Mouse (Mus musculus) fat pad, adult 2 months (tissue): Measurements from ENCODE around the gene Vdac1.
A peak's percentile ranks its signal among the peaks of the same experiment; 100 is the strongest.
"Not testable (repeated sequence)": the region's sequence is repeated elsewhere in the genome, so short reads cannot be mapped to it uniquely, and the experiment has no call there.

ENCODE experiments used
- DNase-seq: peaks from one replicate; pipeline ENCODE4 v3.0.0-alpha.2; 2011; ENCODE audit warnings: low read depth, low spot score; ENCODE audit errors: extremely low read depth

Gene Vdac1

DNA sequence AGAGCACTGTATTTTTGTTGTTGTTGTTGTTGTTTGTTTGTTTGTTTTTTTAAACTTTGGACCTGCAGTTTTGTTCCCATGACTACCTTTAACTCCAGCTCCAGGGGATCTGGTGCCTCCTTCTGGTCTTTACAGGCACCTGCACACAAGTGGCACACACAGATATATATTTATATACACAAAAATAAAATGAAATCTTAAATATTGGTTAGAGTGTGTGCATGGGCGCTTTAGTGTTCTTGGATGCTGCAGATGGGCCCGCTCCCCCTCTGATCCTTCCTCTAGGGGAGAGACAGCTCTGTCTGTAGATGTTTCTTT, 9.4 kb downstream of the Vdac1 start:
- no peak for DNase-seq

DNA sequence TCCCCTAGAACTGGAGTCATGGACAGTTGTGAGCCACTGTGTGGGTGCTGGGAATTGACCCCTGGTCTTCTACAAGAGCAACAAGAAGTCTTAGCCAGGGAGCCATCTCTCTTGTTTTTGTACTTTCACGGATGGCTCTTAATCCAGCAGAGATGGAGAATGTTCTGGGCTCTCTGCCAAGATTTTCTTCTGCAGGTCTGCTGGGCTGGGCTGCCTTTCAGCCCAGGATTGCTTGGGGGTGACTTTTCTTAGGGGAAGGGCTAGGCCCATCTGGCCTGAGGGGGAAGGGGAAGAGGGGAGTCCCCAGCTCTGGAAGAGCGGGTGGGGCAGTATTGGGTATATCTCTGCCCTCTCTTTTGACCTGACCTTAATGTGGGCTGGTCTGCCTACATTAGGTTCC, 9.9 kb downstream of the Vdac1 start:
- DNase-seq = no peak

DNA sequence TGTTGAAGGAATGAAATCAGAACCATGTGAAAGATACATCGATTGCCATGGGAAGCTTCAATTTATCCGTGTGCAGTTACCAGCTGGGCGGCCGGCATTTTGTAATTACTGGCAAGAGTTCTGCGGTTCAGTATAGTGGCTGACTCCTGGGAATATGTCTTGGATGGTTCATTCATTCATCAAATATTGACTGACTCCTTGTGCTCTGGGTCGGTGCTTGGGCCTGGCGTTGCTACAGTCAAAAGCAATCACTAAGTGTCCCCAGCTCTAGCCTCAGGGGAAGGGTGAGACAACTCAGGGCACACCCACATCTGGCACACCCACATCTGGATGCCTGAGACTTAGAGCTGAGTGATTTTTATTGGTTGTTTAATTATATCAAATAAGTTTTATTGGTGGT, 13.2 kb downstream of the Vdac1 start:
- no peak for DNase-seq

DNA sequence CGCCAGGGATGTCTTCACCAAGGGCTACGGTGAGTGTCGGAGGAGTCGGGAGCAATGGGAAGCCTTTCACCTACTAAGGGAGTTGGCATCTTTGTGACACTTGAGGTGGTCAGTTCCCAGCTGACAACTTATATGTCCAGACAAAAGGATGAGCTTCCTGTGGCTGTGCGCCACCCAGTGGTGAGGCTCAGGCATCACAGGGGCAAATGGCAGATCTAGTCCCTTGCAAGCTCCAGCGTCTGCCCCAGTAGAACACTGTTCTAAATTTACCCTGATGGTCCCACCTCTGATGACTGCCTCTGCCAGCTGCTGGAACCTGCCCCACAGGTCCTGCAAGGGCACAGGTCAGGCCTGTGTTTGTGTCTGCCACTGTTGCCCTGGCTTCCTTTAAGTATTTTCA, 13.7 kb downstream of the Vdac1 start:
- DNase-seq = no peak

DNA sequence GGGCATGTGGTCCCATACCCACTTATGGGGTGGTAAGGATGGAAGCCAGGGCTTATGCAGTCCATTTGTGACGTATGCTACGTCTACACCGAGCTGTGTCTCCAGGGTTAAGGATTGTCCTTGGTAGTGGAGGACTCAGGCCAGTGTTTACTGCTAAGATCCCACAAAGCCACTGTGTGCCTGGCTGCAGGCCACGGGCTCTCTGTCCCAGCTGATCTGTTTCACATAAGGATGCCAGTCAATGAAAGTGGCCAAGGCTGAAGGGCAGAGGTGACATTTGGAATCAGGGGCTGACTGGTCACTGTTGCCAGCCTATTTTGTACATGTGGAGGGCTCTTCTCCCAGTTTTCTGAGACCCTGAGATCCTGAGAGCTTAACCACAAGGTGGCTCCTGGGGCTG, 16.9 kb downstream of the Vdac1 start:
- no peak for DNase-seq

DNA sequence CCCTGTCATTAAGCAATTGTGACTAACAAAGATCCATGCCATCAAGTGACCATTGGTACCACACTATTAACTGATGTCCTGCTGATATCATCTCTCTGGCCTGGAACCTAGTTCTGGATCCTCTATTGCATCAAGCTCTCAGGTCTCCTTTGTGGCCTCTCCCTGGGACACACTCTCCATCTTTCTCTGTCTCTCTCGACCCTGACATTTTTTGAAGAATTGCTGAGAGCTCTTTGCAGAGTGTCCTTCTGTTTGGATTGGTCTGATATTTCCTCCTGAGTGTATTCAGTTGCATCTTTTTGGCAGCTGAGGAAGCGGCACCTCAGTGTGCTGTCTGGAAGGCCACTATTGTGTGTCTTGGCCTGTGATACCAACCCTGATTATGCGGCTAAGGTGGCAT, 18.6 kb downstream of the Vdac1 start:
- DNase-seq = no peak

DNA sequence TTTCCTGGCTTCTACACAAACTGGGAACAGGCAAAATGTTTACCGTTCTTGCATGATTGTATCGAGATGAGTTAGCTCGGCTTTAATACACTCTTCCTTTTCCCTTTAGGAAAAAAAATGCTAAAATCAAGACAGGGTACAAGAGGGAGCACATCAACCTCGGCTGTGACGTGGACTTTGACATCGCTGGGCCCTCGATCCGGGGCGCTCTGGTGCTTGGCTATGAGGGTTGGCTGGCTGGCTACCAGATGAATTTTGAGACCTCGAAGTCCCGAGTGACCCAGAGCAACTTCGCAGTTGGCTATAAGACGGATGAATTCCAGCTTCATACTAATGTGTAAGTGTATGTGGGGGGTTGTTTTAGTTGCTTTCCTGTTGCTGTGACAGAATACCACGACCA, 23.1 kb downstream of the Vdac1 start:
- no peak for DNase-seq

DNA sequence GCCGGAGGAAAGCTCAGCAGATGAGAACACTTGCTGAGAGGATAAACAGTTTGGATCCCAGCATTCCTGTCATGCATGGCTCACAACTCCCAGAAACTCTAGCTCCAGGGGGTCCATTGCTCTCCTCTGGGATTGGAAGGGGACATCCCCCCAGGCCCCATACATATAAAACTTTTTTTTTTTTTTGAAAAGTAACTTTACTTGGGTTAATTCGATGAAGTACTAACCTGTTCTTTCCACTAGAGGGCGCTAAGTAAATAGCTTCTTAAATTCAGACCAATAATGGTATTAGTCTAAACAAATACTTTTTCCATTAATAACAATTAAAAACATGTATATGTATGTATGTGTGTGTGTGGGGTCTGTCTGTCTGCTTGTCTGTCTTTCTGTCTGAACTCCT, 24.0 kb downstream of the Vdac1 start:
- DNase-seq = no peak

DNA sequence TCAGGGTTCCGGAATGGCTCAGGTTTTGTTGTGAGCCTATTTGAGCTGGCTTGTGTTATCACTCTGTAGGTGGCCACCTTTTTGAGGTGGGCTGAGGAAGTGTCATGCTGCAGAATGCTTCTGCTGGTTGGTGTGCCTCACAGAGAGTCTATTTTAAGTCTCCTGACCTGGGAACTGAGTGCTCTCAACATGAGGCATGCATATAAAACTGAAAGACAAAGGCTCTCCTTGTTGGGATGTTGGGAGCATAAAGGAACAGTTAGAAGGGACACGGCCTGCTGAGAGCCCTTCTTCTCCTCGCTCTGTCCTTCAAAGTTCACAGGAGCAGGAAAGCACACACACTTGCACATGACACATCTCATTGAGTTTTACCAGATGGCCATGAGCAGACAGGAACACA, 26.2 kb downstream of the Vdac1 start:
- DNase-seq = no peak

DNA sequence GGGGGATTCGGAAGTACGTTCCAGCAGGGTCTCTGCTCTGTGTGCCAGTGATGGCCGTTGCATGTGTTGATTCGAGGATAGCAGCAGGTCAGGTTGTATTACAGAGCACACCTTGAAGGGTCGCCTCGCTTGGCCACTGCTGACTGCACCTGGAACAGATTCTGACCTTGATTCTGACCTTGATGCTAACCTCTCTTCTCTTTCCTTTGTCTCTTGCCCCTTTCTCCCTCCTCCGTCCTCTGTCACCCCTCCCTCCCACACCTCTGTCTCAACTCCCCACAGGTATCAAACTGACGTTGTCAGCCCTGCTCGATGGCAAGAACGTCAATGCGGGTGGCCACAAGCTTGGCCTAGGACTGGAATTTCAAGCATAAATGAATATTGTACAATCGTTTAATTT, 27.5 kb downstream of the Vdac1 start:
- no peak for DNase-seq

DNA sequence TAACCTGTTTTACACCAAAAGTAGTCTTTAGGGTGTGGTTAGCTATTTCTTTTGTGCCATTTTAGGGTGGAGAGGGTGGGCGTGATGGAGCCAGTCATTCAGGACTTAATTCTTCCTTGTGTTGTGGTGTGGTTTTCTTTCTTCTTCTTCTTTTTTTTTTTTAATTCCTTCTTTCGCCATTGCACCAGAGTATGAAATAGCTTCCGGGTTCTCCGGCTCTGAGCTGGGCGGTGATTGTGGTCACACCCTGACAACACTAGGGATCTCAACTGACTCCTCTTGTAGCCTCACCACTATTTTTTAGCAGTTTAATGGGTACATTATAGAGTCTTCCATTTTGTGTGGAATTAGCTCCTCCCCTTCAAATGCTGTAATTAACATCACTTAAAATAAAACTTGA, 28.3 kb downstream of the Vdac1 start:
- DNase-seq = not testable (repeated sequence)

DNA sequence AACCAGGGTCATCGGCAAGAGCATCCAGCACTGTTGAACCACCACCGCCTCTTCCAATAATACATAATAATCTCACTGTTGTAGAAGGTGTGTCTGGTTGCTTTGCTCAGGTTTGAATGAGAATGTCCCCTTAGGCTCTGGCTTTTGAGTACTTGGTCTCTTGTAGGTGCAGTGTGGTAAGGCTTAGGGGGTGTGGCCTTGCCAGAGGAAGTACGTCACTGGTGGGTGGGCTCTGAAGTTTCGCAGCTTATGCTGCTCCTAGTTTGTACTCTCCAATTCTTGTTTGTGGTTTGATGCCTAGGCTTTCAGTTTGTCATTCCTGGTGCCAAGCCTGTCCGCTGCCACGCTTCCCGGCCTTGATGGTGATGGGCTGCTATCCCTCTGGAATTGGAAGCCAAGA, 29.3 kb downstream of the Vdac1 start:
- DNase-seq = no peak

DNA sequence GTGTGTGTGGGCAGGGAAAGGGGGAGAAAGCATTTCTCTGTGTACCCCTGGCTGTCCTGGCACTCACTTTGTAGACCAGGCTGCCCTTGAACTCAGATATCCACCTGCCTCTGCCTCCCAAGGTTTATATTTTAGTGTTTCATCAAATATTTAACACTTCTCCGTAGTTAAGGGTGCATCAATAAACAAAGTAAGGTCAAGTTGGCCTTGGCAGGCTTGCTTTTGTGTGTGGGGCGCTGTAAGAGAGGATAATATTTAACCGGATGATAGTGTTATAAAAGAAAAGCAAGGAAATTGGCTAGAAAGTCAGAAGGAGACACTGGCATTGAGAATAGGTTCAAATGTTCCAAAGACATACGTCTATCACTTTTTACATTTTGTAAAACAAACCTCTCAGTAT, 33.8 kb downstream of the Vdac1 start:
- DNase-seq = no peak

DNA sequence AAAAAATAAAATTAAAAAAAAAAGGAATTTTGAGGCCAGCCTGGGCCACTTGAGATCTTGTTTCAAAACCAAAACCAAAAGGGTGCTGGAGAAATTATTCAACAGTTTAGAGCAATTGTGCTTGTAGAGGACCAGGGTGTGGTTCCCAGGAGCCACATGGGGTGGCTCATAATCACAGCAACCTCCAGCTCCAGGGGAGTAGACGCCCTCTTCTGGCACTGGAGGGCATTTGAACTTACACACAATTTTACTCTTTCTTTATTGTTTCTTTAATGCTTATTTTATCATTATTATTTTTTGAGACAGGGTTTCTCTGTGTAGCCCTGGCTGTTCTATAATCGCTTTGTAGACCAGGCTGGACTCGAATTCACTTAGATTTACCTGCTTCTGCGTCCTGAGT, 34.7 kb downstream of the Vdac1 start:
- no peak for DNase-seq

DNA sequence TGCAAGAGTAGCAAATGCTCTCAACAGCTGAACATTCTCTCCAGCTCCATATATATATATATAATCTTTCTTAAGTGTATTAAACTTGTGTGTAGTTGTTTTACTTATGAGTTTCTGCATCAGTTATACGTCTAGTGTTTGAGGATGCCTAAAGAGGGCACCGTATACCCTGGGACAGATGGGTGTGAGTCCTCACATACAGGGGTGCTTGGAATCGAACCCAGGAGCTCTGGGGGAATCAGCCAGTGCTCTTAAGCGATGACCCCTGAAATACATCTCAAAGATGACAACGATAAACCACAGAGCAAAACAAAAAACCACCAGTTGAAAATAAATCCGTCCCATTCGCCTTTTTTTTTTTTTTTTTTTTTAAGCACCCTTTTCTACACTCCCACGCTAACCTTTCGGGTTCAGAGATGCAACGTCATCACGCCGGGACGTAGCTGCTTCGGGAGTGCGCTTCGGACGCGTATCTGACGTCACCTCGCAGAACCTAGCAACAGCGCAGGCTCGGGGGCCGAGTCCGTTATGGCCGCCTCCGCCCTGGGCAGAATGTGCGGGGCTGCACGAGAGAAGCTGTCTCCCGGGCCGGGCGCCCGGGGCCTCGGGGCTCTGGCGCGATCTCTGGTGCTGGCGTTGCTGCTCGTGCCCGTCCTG, 35.4 kb downstream of the Vdac1 start, which contains the start of gene 9530068E07Rik:
Gene 9530068E07Rik, plus strand, starts transcription at position 489 of the 657 bp plus-strand sequence.
- DNase-seq = no peak

DNA sequence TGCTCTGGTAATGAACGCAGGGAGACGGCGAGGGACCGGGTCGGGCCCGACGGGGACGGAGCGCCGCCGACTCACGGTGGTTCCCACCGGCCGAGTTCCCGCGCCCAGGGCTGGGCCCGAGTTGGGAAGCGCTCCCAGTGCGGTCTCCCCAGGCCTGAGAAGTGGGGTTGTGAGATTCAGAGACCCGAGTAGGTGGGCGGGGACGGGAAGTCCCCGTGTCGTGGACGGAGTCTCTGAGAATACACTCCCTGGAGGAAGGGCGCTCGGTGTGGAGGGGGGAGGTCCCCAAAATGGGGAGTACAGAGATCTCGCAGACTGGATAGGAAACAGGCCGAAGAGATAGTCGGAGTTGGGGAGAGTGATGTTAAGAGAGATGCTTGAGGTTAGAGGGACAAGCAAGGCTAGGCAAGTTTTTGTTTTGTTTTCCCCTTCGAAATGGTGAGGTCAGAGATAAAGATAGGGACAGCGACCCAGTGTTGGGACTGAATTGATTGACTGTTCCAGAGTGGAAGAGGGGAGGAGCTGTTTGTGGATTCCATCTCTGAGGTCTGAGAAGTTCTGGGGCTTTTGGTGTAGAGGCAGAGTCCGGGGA, 36.0 kb downstream of the Vdac1 start:
- DNase-seq = no peak

DNA sequence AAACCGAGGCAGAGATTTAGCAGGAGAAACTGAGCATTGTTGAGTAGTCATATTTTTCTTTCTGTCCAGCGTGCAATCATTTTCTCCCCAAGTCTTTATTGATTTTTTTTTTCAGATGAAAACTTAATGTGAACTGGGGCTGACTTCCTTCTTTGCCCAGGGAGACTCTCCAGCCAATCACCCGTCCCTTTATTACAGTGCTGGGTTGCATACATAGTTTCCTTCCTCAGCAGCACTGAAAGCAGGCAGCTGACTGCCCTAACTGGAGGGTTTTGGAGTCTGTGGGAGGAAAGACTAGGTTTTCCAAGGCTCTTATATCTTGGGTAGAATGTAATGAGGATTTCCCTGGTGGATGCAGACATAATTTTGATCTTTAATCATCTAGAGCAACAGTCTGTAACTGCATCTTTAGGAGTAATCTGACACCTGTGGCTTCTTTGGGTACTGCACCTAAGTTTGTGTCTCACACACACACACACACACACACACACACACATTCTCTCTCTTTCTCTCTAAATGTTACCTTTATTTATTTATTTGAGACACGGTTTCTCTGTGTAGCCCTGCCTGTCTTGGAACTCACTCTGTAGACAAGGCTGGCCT, 36.8 kb downstream of the Vdac1 start:
- no peak for DNase-seq

DNA sequence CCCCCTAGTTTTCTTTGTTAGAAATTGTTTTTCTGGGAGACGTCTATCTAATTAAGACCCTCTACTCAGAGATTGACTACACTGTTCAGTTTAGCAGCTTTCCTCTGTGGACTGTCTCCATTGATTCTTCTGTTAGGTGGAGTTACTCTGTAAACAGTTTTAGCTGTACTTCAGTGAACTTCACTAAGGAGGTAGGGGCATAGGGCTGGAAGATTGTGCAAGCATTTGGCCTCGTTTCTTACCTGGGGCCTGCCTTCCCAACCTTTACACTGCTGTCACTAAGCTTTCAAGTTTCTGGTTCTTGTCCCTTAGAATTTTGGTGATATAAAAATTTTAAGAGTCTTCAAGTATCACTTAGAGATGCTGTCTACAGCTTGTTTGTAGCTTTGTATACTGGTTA, 40.8 kb downstream of the Vdac1 start:
- no peak for DNase-seq

DNA sequence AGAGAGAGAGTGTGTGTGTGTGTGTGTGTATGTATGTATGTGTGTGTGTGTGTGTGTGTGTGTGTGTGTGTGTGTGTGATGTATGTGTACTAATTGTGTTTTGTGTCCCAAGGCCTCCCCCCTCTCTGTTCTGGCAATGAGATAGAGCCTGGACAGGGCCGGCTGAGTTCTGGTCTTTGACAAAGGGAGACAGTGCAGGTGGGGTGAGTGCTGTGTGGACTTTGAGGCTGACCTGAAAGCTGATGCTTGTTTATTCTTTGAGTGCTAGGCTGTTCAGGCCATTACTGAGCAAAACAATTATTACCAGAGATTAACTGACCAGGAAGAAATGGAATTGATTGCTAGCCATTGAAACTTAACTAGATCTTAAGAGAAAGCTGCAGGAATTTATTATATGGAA, 41.9 kb downstream of the Vdac1 start:
- no peak for DNase-seq

DNA sequence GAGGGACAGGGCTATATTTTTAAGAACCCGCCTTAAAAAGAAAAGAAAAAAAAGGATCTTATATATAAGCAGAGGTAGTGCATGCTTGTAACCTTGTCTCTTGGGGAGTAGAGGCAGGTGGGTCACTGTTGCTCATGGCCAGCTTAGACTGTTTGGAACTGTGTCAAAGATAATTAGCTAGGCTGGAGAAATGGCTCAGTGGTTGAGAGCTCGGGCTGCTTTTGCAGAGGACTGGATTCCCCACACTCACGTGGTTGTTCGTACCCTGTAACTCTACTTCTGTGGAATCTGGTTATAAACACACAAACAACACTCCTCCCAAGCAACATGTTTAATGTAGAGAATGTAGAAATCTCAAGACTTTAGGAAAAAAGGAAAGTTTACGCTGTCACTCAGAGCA, 43.5 kb downstream of the Vdac1 start:
- DNase-seq = no peak

DNA sequence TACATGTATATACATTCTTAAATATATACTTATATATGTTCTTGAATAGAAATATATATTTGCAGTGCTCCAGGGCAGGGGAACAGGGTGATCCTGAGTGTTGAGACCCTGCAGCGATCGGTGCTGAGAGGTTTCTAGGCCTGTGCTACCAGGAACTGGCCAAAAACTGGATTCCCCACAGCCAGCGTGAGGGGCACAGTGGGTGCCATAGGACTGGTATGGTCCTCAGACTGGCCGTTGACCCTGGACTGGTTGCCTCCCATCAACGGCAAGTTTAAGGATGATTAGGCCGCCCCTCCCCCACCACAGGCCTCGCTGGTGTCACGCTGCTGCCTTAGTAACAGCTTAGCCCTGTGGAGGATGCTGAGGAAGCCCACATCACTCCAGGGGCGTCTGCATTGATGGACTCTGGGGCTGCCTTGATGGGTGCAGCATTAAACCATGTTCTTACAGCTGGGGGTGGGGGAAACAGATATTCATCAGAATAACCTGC, 44.6 kb downstream of the Vdac1 start:
- DNase-seq = no peak

DNA sequence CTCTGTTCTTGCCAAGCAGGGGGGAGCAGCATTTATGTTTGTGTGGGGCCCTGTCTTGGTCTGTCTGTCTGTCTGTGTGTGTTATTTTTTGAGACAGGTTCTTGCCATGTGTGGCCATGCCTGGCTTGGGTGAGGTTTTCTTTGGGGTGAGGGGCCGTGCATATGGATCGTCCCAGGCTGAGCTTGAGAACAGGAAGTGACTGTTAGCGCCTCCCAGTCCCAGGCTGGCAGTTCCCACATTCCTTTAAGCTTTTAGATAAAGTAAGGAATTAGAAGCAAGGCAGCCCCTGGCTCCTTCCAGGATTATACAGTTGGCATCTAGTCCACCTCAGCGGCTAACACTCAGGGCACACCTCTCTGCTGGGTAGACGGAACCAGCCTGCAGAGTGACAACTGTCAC, 48.7 kb downstream of the Vdac1 start:
- DNase-seq = no peak

DNA sequence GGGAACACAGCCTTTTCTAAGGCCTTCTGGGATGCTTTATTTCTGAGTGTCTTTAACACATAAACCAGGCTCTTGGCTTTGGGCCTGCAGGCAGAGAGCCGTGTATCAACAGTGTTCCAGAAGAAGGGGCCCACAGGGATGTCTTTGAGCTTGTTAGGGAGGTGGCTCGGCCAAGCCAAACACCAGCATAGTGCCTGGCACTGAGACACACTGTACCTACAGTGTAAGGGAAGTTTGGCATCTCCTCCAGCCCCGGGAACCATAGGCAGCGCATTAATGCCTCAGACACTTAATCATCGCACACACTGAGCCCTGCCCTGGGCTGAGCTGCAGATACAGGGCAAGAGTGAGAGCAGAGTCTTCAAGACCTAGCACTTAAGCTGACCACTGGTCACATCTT, 57.7 kb downstream of the Vdac1 start:
- peak; percentile 68 for DNase-seq
